Mouse (Mus musculus): Measurements from ENCODE around the gene Adamts2. TPM values are rescaled to one million over a fixed set of nuclear protein-coding genes. Genes with fewer than 3 reads are reported as not detected.

The Adamts2 gene
- polyA plus RNA-seq, 1 experiment = 3.2 TPM

DNA sequence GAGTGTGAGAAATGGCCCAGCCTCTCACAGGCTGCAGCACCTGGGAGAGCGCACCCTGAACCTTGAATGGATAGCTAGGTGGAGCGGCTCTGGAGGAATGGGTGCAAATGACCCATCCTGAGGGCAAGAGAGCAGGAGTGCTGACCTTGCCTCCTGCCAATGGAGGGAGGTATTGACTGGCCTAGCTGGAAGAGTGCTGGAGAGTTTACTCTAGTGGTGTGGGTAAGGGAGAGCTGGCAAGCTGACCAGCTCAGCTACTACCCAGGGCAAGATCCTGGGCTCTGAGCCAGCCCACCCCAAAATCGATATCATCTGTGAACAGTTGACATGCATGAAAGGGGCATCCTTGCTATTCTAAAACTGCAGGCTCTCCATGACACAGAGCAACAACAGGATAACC, 244.1 kb downstream of the Adamts2 start:
- H3K4me3 ChIP-seq (ENCODE audit: control insufficient read depth, low read depth, low read length) = no peak overlapping the region
- peaks cover 10% of the 10 kb centered on the region for H3K4me1 ChIP-seq (ENCODE audit: control insufficient read depth, insufficient read depth, low read length)
- no peaks in the 10 kb centered on the region for H3K36me3 ChIP-seq (ENCODE audit: control insufficient read depth, insufficient read depth, low read length)
- TF ChIP-seq POLR2A (IDR thresholded peaks at IDR 0.05; ENCODE audit: control insufficient read depth, low read depth, low read length) = no peak
- no peak for TF ChIP-seq CTCF (IDR thresholded peaks at IDR 0.05; ENCODE audit: control insufficient read depth, insufficient read depth, insufficient replicate concordance, low read depth, low read length)
- no peaks in the 10 kb centered on the region; the same call in 1 of the 2 replicates for H3K27me3 ChIP-seq (ENCODE audit: control insufficient read depth, insufficient read depth, low read length)
- H3K27ac ChIP-seq (ENCODE audit: control insufficient read depth, insufficient read depth, low read depth, low read length) = no peak overlapping the region

DNA sequence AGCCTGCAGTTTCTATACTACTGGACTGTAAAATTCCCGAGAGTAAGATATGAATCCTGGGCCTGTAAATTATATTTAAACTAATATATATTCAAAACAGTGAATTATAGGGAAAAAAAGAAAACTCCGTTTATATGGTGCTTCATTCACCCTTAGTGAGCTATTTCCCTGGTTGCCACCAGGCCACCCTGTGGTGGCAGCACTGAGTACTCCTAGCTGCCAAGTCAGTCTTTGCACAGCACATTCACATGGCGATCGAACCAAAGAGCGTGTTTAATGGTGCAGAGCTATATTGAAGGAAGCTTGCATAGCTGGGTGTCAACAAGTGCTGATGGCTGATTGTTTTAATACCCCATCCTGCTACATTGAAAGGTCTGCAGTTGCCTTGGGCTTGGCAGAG, 245.2 kb downstream of the Adamts2 start:
- no peaks in the 10 kb centered on the region; the same call in 1 of the 2 replicates for H3K27me3 ChIP-seq (ENCODE audit: control insufficient read depth, insufficient read depth, low read length)
- H3K4me1 ChIP-seq (ENCODE audit: control insufficient read depth, insufficient read depth, low read length) = peaks cover 11% of the 10 kb centered on the region
- TF ChIP-seq POLR2A (IDR thresholded peaks at IDR 0.05; ENCODE audit: control insufficient read depth, low read depth, low read length) = no peak
- TF ChIP-seq CTCF (IDR thresholded peaks at IDR 0.05; ENCODE audit: control insufficient read depth, insufficient read depth, insufficient replicate concordance, low read depth, low read length) = no peak
- no peak overlapping the region for H3K4me3 ChIP-seq (ENCODE audit: control insufficient read depth, low read depth, low read length)
- H3K27ac ChIP-seq (ENCODE audit: control insufficient read depth, insufficient read depth, low read depth, low read length) = no peak overlapping the region
- H3K36me3 ChIP-seq (ENCODE audit: control insufficient read depth, insufficient read depth, low read length) = no peaks in the 10 kb centered on the region

GRCm38 (mm10) chr11:50848520-50849137, 246.7 kb downstream of the Adamts2 start:
- Histone ChIP-seq H3K4me3 (ENCODE audit: control insufficient read depth, low read depth, low read length) (no peak overlapping the region), H3K4me1 (ENCODE audit: control insufficient read depth, insufficient read depth, low read length) (peaks cover 11% of the 10 kb centered on the region), H3K27ac (ENCODE audit: control insufficient read depth, insufficient read depth, low read depth, low read length) (no peak overlapping the region), H3K27me3 (ENCODE audit: control insufficient read depth, insufficient read depth, low read length) (no peaks in the 10 kb centered on the region; the same call in 1 of the 2 replicates), H3K36me3 (ENCODE audit: control insufficient read depth, insufficient read depth, low read length) (no peaks in the 10 kb centered on the region)
- TF ChIP-seq CTCF (IDR thresholded peaks at IDR 0.05; ENCODE audit: control insufficient read depth, insufficient read depth, insufficient replicate concordance, low read depth, low read length) (no peak), POLR2A (IDR thresholded peaks at IDR 0.05; ENCODE audit: control insufficient read depth, low read depth, low read length) (no peak)

DNA sequence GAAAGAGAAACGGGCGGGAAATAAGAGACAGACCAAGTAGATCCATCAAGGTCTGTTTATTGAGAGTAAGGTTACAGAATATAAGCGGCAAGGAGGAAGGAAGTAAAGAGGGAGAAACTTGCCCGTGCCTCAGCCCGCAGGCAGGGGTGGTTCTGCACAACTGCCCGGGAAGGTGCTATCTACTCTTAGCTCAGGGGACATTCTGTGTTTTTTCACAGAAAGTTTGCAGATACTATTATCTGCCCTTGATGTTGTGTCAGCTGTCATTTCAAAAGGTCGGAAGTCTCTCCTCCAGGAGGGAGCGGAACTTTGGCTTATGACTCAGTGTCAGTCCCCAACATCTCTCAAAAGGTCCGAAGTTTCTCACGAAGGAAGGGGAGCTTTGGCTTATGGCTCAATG, 247.4 kb downstream of the Adamts2 start:
- H3K4me3 ChIP-seq (ENCODE audit: control insufficient read depth, low read depth, low read length) = no peak overlapping the region
- no peaks in the 10 kb centered on the region for H3K36me3 ChIP-seq (ENCODE audit: control insufficient read depth, insufficient read depth, low read length)
- H3K4me1 ChIP-seq (ENCODE audit: control insufficient read depth, insufficient read depth, low read length) = peaks cover 11% of the 10 kb centered on the region
- TF ChIP-seq POLR2A (IDR thresholded peaks at IDR 0.05; ENCODE audit: control insufficient read depth, low read depth, low read length) (no peak), CTCF (IDR thresholded peaks at IDR 0.05; ENCODE audit: control insufficient read depth, insufficient read depth, insufficient replicate concordance, low read depth, low read length) (no peak)
- no peak overlapping the region for H3K27ac ChIP-seq (ENCODE audit: control insufficient read depth, insufficient read depth, low read depth, low read length)
- H3K27me3 ChIP-seq (ENCODE audit: control insufficient read depth, insufficient read depth, low read length) = no peaks in the 10 kb centered on the region; the same call in 1 of the 2 replicates

DNA sequence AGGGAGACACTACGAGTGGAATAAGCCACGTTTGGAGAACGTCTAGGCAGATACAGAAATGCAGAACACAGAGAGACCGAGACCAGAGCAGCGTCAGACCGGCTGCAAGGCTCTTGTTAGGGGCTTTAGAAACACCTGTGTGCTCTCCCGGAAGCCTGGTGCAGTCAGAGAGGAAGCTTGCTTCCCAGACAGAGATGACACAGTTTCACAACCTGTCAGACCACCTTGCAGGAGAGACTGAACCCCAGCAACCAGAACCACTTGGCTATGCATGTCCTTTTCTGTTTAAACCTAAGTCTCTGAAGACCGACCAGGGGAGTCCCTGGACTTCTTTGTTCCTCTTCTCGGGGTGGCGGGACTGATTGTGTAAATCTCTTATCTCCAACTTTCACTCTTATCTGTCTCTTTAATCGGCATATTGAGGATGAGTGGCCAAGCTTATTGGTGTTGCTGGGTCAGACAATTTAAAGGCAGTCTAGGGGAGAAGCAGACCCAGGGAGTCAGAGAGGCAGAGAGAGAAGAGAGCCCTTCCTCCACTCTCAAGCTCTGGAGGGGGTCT, 248.4 kb downstream of the Adamts2 start, which contains the start of gene Grm6:
Gene Grm6, plus strand, starts transcription at position 509 of the 559 bp plus-strand sequence.
- Histone ChIP-seq H3K27me3 (ENCODE audit: control insufficient read depth, insufficient read depth, low read length) (no peaks in the 10 kb centered on the region; the same call in 1 of the 2 replicates), H3K36me3 (ENCODE audit: control insufficient read depth, insufficient read depth, low read length) (no peaks in the 10 kb centered on the region), H3K27ac (ENCODE audit: control insufficient read depth, insufficient read depth, low read depth, low read length) (no peak within 1 kb of the TSS), H3K4me1 (ENCODE audit: control insufficient read depth, insufficient read depth, low read length) (peaks cover 11% of the 10 kb centered on the region), H3K4me3 (ENCODE audit: control insufficient read depth, low read depth, low read length) (peak within 1 kb of the TSS; percentile 51)
- TF ChIP-seq POLR2A (IDR thresholded peaks at IDR 0.05; ENCODE audit: control insufficient read depth, low read depth, low read length) (no peak), CTCF (IDR thresholded peaks at IDR 0.05; ENCODE audit: control insufficient read depth, insufficient read depth, insufficient replicate concordance, low read depth, low read length) (no peak)

GRCm38 (mm10) chr11:50850989-50851601, 249.2 kb downstream of the Adamts2 start:
- no peaks in the 10 kb centered on the region; the same call in 1 of the 2 replicates for H3K27me3 ChIP-seq (ENCODE audit: control insufficient read depth, insufficient read depth, low read length)
- peak overlapping the region; percentile 51 for H3K4me3 ChIP-seq (ENCODE audit: control insufficient read depth, low read depth, low read length)
- H3K4me1 ChIP-seq (ENCODE audit: control insufficient read depth, insufficient read depth, low read length) = peaks cover 11% of the 10 kb centered on the region
- TF ChIP-seq CTCF (IDR thresholded peaks at IDR 0.05; ENCODE audit: control insufficient read depth, insufficient read depth, insufficient replicate concordance, low read depth, low read length) = no peak
- no peak for TF ChIP-seq POLR2A (IDR thresholded peaks at IDR 0.05; ENCODE audit: control insufficient read depth, low read depth, low read length)
- no peaks in the 10 kb centered on the region for H3K36me3 ChIP-seq (ENCODE audit: control insufficient read depth, insufficient read depth, low read length)
- H3K27ac ChIP-seq (ENCODE audit: control insufficient read depth, insufficient read depth, low read depth, low read length) = no peak overlapping the region

Other genes with a start within 250 kb of the Adamts2 start
- 112 and 129 TPM in 2 replicates for gene Cby3, start 247.6 kb upstream of the Adamts2 start, polyA plus RNA-seq (2012; rRNA removed)
- 112 and 154 TPM in 2 replicates for gene Hnrnph1, start 225.1 kb upstream of the Adamts2 start, polyA plus RNA-seq (2012; rRNA removed)
- 5.7 and 6.4 TPM in 2 replicates for gene Rufy1, start 171.0 kb upstream of the Adamts2 start, polyA plus RNA-seq (2012; rRNA removed)
- gene Zfp354c, start 225.6 kb downstream of the Adamts2 start, polyA plus RNA-seq (2012; rRNA removed) = 1.5 and 2.1 TPM in 2 replicates
- 0.58 and 0.60 TPM in 2 replicates for gene Zfp879, start 239.5 kb downstream of the Adamts2 start, polyA plus RNA-seq (2012; rRNA removed)
- gene Grm6, start 248.6 kb downstream of the Adamts2 start, polyA plus RNA-seq (2012; rRNA removed) = 0.79 and 0.91 TPM in 2 replicates